Mouse (Mus musculus): ENCODE results near the gene Myh9.
"Not testable (repeated sequence)": the region's sequence is repeated elsewhere in the genome, so short reads cannot be mapped to it uniquely, and the experiment has no call there.

The Myh9 gene

GRCm38 (mm10) chr15:77843494-77844041 lies 1.6 kb upstream of the Myh9 start:
- not testable (repeated sequence) for DNase-seq (ENCODE audit: low read depth in 1 of 2, low spot score in 2 of 2)

DNA sequence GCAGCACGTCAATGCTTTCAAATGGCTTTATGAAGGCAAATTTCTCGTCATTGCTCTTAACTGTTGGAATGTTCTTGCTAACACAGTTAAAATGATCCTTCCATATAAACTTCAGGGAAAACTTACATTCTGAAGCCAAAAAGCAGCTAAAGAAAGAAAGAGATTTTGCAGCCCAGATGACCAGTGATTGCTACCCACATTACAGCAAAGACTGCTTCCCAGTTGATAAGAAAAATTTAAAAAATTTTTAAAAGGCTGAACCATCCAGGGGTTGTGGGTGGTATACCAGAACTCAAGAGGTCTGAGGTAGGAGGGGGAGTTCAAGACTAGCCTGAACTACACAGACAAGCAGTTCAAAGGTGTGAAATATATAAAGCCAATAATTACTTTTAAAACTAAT lies 1.1 kb upstream of the Myh9 start:
- no peak for DNase-seq (ENCODE audit: low read depth in 1 of 2, low spot score in 2 of 2)

GRCm38 (mm10) chr15:77841361-77842046 lies 471 bp downstream of the Myh9 start:
- DNase-seq (ENCODE audit: low read depth in 1 of 2, low spot score in 2 of 2), result peak; percentile 61 to 71

GRCm38 (mm10) chr15:77840450-77841360 lies 1.3 kb downstream of the Myh9 start:
- DNase-seq (ENCODE audit: low read depth in 1 of 2, low spot score in 2 of 2), result peak in 1 of 2 experiments; percentile 41

DNA sequence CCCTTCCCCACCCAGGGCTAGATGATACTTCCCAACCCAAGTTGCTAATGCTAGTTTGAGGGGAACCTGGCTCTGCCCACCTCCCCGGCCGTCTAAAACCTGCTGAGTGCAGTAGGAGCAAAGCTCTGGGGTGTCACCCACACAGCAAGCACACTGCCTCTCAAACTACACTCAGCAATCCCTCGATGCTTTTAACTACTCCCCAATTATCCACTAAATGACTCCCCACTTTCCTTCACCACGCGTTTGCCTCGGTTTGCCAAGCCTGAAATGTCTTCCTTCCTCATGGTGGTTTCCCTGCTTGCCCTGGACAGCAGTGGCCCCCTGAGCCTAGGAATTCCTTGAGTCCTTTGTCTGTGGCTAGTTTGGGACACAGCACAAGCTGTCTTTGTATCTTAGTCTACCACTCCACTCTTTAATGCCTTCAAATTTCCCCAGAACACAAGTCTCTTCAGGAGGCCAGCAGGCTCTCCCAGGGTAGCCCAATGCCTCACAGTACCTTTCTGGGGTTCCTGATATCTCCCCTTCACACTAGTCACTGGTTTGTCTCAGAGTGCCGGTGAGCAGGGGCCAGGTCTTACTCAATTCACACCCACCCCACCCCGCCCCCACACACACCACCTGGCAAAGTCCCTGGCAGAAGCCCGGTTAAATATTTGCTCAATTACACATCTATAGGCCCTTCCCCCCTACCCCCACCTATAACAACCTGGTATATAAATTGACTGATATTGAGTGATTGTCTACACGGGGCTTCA lies 2.3 kb downstream of the Myh9 start:
- no peak for DNase-seq (ENCODE audit: low read depth in 1 of 2, low spot score in 2 of 2)

- DNase-seq (ENCODE audit: low read depth in 1 of 2, low spot score in 2 of 2), result no peak
Observed at GRCm38 (mm10) chr15:77838530-77839387, 3.2 kb downstream of the Myh9 start.

- no peak for DNase-seq (ENCODE audit: low read depth in 1 of 2, low spot score in 2 of 2)
Observed at GRCm38 (mm10) chr15:77837444-77838117, 4.4 kb downstream of the Myh9 start.

DNA sequence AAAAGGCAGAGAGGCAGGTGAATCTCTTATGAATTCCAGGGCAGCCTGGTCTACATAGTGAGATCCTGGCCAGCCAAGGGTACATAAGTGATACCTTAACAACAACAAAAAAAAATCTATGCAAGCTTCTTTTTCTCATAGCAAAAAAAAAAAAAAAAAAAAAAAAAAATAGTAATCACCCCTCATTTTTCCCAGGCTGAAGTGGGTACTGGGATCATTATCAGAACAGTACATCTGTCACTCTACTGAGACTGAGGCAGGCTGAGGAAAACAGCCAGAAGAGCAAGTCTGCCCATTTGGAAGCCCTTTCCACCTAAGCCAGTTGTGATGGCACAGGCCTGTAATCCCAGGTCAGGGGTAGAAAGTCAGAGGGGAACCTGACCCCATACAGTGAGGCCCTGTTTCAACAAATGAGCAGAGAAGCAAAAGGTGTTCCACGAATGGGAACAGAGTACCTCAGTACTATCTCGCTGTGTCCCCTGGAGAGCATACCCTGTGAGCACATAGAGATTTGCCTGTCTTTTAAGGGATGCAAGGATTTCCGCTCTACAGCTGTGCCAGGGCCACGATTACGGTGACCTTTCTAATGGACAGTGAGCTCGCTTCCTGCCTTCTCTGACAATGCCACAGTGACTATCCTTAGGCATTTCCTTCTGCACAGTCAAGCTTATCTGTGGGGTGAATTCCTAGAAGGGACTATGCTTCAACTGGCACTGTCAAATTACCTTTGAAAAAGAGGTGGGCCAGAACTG lies 5.1 kb downstream of the Myh9 start:
- no peak for DNase-seq (ENCODE audit: low read depth in 1 of 2, low spot score in 2 of 2)

GRCm38 (mm10) chr15:77835930-77836653 lies 5.9 kb downstream of the Myh9 start:
- no peak for DNase-seq (ENCODE audit: low read depth in 1 of 2, low spot score in 2 of 2)

DNA sequence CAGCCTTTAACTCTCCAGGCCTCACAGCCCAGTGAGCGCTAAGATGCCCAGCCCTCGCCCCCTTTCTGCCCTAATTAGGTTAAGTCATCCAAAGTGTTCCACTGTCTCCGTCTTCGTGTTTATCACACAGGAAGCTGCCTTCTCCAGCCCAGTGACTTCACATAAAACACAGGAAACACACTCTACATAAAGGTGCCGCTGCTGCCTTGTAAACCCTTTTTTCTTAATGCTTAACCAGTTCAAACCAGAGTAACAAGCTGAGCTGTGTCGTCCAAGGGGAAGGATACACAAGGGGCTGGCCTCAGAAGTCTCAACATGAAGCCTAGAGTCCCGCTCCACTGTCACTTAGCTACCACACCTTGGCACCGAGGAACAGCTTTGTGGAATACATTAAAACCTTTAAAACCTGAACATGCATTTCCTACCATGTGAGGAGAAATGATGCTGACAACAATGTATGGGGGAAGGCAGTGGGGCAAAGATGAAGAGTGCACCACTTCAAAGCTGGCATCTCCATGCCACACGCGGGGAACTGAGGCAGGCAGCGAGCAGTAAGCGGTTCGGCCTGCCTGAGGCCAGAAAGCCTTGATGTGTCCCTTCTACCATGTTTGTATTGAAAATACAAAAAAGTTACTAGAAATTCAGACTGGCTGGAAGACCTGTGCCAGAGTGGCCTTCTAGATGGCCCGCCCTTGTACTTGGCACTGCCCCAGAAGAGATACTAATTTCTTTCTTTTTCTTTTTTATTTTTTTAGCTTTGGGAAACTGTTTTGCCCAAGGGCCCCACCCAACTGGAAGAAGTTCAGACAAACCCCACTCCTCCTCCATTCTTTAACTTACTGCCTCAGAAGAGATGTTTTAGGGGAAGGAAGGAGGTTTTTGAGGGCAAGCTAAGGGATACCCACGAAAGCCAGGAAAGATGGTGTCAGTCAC lies 7.4 kb downstream of the Myh9 start:
- DNase-seq (ENCODE audit: low read depth in 1 of 2, low spot score in 2 of 2), result no peak

- DNase-seq (ENCODE audit: low read depth in 1 of 2, low spot score in 2 of 2), result no peak
Observed at GRCm38 (mm10) chr15:77833731-77834130, 8.2 kb downstream of the Myh9 start.

DNA sequence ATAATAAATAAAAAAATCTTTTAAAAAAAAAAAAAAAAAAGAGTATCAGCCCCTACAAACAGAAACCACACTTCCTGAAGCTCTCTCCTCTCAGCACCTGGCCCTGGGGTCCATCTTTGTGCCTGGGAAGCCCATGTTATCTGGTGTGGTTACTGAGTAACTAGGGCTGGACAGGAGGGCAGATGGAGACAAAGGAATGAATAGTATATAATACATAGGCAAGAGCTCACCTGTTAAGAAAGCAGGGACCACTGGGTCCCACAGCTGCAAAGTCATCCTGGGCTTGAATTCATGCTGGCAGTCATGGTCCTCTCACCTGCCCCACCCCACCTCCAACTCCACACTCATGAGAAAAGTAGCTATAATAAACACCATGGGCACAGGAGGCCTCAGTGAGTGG lies 8.9 kb downstream of the Myh9 start:
- no peak for DNase-seq (ENCODE audit: low read depth in 1 of 2, low spot score in 2 of 2)

GRCm38 (mm10) chr15:77832458-77832904 lies 9.5 kb downstream of the Myh9 start:
- DNase-seq (ENCODE audit: low read depth in 1 of 2, low spot score in 2 of 2), result no peak

DNA sequence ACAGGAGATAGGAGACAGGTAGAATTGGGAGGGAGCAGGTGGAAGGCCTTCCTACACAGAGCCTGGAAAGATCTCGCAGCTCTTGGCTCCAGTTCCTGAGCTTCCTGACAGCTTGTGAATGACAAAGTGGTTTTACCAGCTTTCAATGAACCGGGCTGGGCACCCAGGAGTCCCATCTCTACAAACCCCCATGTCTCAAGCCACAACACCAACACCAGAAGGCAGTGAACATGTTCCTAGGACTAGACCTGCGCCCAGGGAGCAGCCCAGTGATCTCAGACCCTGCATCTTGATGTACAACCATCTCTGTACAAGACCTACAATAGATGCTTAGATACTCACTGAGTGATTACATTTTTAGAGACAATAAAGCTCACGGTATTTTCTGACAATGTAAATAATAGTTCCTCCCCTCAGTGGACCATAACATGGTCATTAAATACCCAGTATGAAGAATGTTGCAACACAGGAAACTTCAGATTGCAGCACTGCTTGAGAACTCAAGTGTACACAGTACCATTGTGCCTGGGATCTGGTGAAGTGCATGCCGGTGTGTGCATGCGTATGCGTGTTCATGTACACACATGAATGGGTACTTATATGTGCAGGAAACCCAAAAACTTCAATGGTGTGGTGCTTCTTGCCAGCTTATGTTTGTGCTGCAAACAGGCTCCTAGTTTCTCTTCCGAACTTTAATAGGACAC lies 10.1 kb downstream of the Myh9 start:
- DNase-seq (ENCODE audit: low read depth in 1 of 2, low spot score in 2 of 2), result no peak

DNA sequence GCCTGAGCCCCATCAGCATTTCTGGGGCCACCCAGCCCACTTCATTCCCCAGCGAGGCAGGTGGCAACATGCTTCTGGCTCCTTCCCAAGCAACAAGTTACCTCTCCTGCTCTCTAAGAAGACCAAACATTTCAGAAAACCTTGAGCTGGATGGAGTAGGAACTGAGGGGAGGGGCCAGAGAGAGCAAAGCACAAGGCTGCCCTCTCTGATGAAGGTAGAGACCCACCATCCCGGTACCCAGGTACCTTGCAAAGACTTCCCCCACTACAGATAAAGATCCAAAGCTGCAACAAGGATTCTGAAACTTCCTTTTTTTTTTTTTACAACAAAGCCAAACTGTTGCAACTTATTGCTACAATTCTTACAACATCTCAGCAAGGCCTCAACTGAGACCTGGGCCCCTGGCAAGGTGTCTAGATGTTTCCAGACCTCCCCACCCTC lies 10.8 kb downstream of the Myh9 start:
- DNase-seq (ENCODE audit: low read depth in 1 of 2, low spot score in 2 of 2), result no peak

DNA sequence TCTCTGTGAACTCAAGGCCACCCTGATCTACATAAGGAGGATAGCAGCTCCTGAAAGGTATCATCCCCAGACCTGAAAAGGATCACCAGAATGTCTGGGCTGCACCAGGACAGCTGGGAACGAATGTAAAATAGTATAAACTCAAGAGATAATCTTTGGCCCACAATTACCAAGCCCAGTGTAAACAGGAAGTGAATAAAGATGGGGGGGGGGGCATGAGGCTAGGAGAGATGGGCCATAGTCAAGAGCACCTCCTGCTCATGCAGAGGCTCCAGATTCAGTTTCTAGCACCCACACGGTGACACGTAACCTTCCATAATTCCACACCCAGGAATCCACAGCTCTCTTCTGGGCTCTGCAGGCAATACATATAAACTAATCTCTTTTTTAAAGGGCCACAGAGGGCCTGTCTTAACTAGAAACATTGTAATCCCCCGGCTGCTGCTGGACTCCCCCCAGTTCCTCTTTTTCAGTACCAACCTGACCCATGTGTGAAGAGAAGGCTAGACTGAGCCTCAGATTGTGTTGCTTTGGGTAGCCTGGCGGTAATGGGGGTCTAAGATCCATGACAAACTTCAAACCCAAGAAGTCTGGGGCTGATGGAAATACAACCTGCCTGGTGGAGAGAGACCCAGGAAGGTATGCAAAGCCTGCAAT lies 11.4 kb downstream of the Myh9 start:
- no peak for DNase-seq (ENCODE audit: low read depth in 1 of 2, low spot score in 2 of 2)
